Mouse (Mus musculus) myocyte (in vitro differentiated cells): ENCODE measurements at regions not wholly inside any gene's neighbourhood (a gene's known extent, or its start where the extent isn't known, plus 50 kb on each side); places are given as distances from the start of the nearest gene placed in this dataset.

ENCODE experiments used
- CEBPB ChIP-seq: IDR thresholded peaks from 2 replicates; pipeline ENCODE4 v1.6.1; 2011; ENCODE audit warnings: mild to moderate bottlenecking, moderate library complexity; ENCODE audit not compliant: poor library complexity, insufficient read depth, severe bottlenecking
- MAX ChIP-seq: IDR thresholded peaks from one replicate; pipeline ENCODE4 v1.6.1; 2011; ENCODE audit warnings: low read depth, mild to moderate bottlenecking, control low read depth
- MYOD1 ChIP-seq, 3 experiments: IDR thresholded peaks; one replicate each; pipeline ENCODE4 v1.6.1; 2011; ENCODE audit warnings: control low read depth in 2 of 3, low read depth in 2 of 3, mild to moderate bottlenecking in 2 of 3, moderate library complexity in 1 of 3; ENCODE audit not compliant: insufficient read length in 2 of 3, control insufficient read depth in 1 of 3
- MYOG ChIP-seq, 3 experiments: IDR thresholded peaks; one replicate each; pipeline ENCODE4 v1.6.1; 2011; ENCODE audit warnings: control low read depth in 2 of 3, low read depth in 2 of 3, mild to moderate bottlenecking in 2 of 3; ENCODE audit not compliant: insufficient read length in 2 of 3, control insufficient read depth in 1 of 3, insufficient read depth in 1 of 3
- POLR2A ChIP-seq: IDR thresholded peaks from one replicate; pipeline ENCODE4 v1.6.1; 2011; ENCODE audit warnings: low read depth, mild to moderate bottlenecking, control low read depth, moderate library complexity; ENCODE audit not compliant: insufficient read length
- REST ChIP-seq: IDR thresholded peaks from one replicate; pipeline ENCODE4 v1.6.1; 2011; ENCODE audit warnings: mild to moderate bottlenecking, control low read depth, moderate library complexity; ENCODE audit not compliant: insufficient read depth, insufficient read length
- TCF3 ChIP-seq: IDR thresholded peaks from one replicate; pipeline ENCODE4 v1.6.1; 2011; ENCODE audit warnings: low read depth, control low read depth; ENCODE audit not compliant: insufficient read length

GRCm38 (mm10) chr16:78684031-78684430 is 107.5 kb upstream of the D16Ertd472e start:
- TF ChIP-seq MAX (no peak), POLR2A (no peak), CEBPB (no peak), MYOG (IDR thresholded peaks at IDR 0.05; ENCODE audit: control insufficient read depth in 1 of 3, insufficient read depth in 1 of 3, insufficient read length in 2 of 3, low read depth in 2 of 3) (no peak), MYOD1 (IDR thresholded peaks at IDR 0.05; ENCODE audit: control insufficient read depth in 1 of 3, insufficient read length in 2 of 3, low read depth in 2 of 3) (no peak), TCF3 (no peak), REST (no peak)
